Mouse (Mus musculus) mouse embryonic stem cell (cell line): Measurements from ENCODE around the gene Mmp28.

ENCODE experiments used
- in situ Hi-C, 2 experiments: fragments of 300-500 bp; cut with MboI; formaldehyde crosslinking; loops; 1 replicate in 1 of 2; 3 replicates in 1 of 2; pipeline ENCODE4 v1.14.3; 2019 to 2020; ENCODE audit warnings: low sequenced_read_pairs in 2 of 2, low pct_unique_long_range_greater_than_20kb in 1 of 2, mixed read lengths in 1 of 2; ENCODE audit not compliant: unreplicated experiment in 1 of 2

Mmp28 gene

GRCm38 (mm10) chr11:83462711-83463244 is at the start of gene Mmp28:
Mmp28 (minus strand) TSS chr11:83463071.
- in situ Hi-C loops = no loop called here

- in situ Hi-C loops = no loop called here
Measured at GRCm38 (mm10) chr11:83509521-83509920, 46.6 kb upstream of the Mmp28 start.

- in situ Hi-C loops = no loop called here
Measured at GRCm38 (mm10) chr11:83504308-83504707, 41.4 kb upstream of the Mmp28 start.

- in situ Hi-C loops = no loop called here
Measured at GRCm38 (mm10) chr11:83495571-83495970, 32.7 kb upstream of the Mmp28 start.

- in situ Hi-C loops = no loop called here
Measured at GRCm38 (mm10) chr11:83491488-83491887, 28.6 kb upstream of the Mmp28 start.

GRCm38 (mm10) chr11:83473235-83474016 is 10.6 kb upstream of the Mmp28 start:
- in situ Hi-C loops = no loop called here

GRCm38 (mm10) chr11:83472324-83473234 is 9.7 kb upstream of the Mmp28 start, which contains the start of gene Taf15:
Taf15 (plus strand) TSS chr11:83473086.
- in situ Hi-C loops = no loop called here

GRCm38 (mm10) chr11:83471766-83472165 is 8.9 kb upstream of the Mmp28 start:
- in situ Hi-C loops = no loop called here

GRCm38 (mm10) chr11:83468765-83469164 is 5.9 kb upstream of the Mmp28 start:
- in situ Hi-C loops = no loop called here

- in situ Hi-C loops = no loop called here
Measured at GRCm38 (mm10) chr11:83467120-83467652, 4.3 kb upstream of the Mmp28 start.

GRCm38 (mm10) chr11:83465976-83466375 is 3.1 kb upstream of the Mmp28 start:
- in situ Hi-C loops = no loop called here

- in situ Hi-C loops = no loop called here
Measured at GRCm38 (mm10) chr11:83461462-83462027, 1.3 kb downstream of the Mmp28 start.

- in situ Hi-C loops = no loop called here
Measured at GRCm38 (mm10) chr11:83457912-83458601, 4.8 kb downstream of the Mmp28 start.

- in situ Hi-C loops = no loop called here
Measured at GRCm38 (mm10) chr11:83457257-83457656, 5.6 kb downstream of the Mmp28 start.

- in situ Hi-C loops = no loop called here
Measured at GRCm38 (mm10) chr11:83455608-83456007, 7.3 kb downstream of the Mmp28 start.

- in situ Hi-C loops = no loop called here
Measured at GRCm38 (mm10) chr11:83454548-83454947, 8.3 kb downstream of the Mmp28 start.

GRCm38 (mm10) chr11:83451281-83451680 is 11.6 kb downstream of the Mmp28 start:
- in situ Hi-C loops = no loop called here

- in situ Hi-C loops = no loop called here
Measured at GRCm38 (mm10) chr11:83450550-83450949, 12.3 kb downstream of the Mmp28 start.
